Mouse (Mus musculus) lung, embryonic 14.5 days (tissue): ENCODE results near the gene Nucb2. TPM values are rescaled to one million over a fixed set of nuclear protein-coding genes. Genes with fewer than 3 reads are reported as not detected.

ENCODE experiments used
- ATAC-seq: fragments of 200-750 bp; cut with Nextera tagmentation; 2 replicates; pipeline ENCODE4 v1.8.0; 2017; ENCODE audit warnings: mild to moderate bottlenecking, moderate TSS enrichment, moderate library complexity; ENCODE audit not compliant: insufficient read depth
- DNase-seq: peaks from one replicate; pipeline ENCODE4 v3.0.0-alpha.2; 2015
- H3K27ac ChIP-seq: fragments of 300-500 bp; sonication (generic); 2 replicates; pipeline ENCODE4 v1.5.1; 2014; ENCODE audit warnings: low read depth, mild to moderate bottlenecking, moderate library complexity
- H3K27me3 ChIP-seq: fragments of 300-500 bp; sonication (generic); 2 replicates; pipeline ENCODE4 v1.6.1; 2014; ENCODE audit warnings: low read length, control low read depth; ENCODE audit not compliant: insufficient read depth
- H3K36me3 ChIP-seq: fragments of 300-500 bp; sonication (generic); 2 replicates; pipeline ENCODE4 v1.6.1; 2014; ENCODE audit warnings: control low read depth; ENCODE audit not compliant: insufficient read depth
- H3K4me1 ChIP-seq: fragments of 300-500 bp; sonication (generic); 2 replicates; pipeline ENCODE4 v1.6.1; 2014; ENCODE audit warnings: antibody characterized with exemption, control low read depth; ENCODE audit not compliant: insufficient read depth
- H3K4me2 ChIP-seq: fragments of 300-500 bp; sonication (generic); 2 replicates; pipeline ENCODE4 v1.6.1; 2014; ENCODE audit warnings: mild to moderate bottlenecking
- H3K4me3 ChIP-seq: fragments of 300-500 bp; sonication (generic); 2 replicates; pipeline ENCODE4 v1.5.1; 2014; ENCODE audit warnings: low read depth, low read length
- H3K9ac ChIP-seq: fragments of 300-500 bp; sonication (generic); 2 replicates; pipeline ENCODE4 v1.6.1; 2014
- H3K9me3 ChIP-seq: fragments of 300-500 bp; sonication (generic); 2 replicates; pipeline ENCODE4 v1.6.1; 2016; ENCODE audit warnings: low read depth, low read length, control low read depth
- CTCF ChIP-seq: IDR thresholded peaks from 2 replicates; pipeline ENCODE4 v1.5.1; 2016; ENCODE audit warnings: antibody characterized with exemption, low read depth
- WGBS: fragments of 180-500 bp; shearing (Covaris S2); extraction: QIAGEN DNeasy Blood & Tissue Kit; methylation state at CpG from one replicate; pipeline ENCODE4 v1.1.7; 2014; 5-methylcytosine and 5-hydroxymethylcytosine counted together
- polyA plus RNA-seq: library from polyadenylated mRNA; unstranded; fragments of >200 nt; fragmentation: Nextera tagmentation; extraction: Ambion mirVana; gene quantifications from 2 replicates; pipeline ENCODE4 v1.2.1, GENCODE M21; 2014

Nucb2 gene
- 16.8 and 20.2 TPM in 2 replicates for polyA plus RNA-seq

GRCm38 (mm10) chr7:116503879-116504817, at the start of gene Nucb2:
Gene Nucb2 (plus strand): TSS chr7:116504369.
- Histone ChIP-seq H3K36me3 (no peaks in the 10 kb centered on the region), H3K9ac (peak within 1 kb of the TSS; percentile 81), H3K27ac (peak within 1 kb of the TSS; percentile 34; the same call in 1 of the 2 replicates), H3K4me1 (no peaks in the 10 kb centered on the region), H3K27me3 (no peaks in the 10 kb centered on the region), H3K9me3 (no peaks in the 10 kb centered on the region), H3K4me3 (peak within 1 kb of the TSS; percentile 78), H3K4me2 (peak within 1 kb of the TSS; percentile 87)
- peak; percentile 99 for DNase-seq
- under 1% methylated on average over 50 of the region's 51 CpGs for WGBS
- ATAC-seq = peak; percentile 100
- TF ChIP-seq CTCF = peak; percentile 47

DNA sequence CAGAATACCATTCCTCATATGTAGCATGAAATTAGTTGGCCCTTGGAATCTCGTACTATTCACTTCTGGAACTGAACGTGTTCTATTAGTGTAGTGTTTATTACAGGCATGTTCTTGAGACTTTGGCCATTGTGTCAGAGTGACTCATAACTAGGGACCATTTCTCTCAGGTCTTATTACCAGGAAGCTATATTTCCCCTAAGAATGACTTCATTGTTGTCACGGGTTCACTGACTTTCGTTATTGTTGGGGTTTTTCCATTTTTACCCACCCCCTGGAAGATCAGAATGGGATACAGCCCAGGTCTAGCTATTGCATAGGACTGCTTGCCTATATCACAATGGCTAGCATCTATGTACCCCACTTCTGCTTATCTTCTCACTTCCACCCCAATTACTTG, 47.2 kb upstream of the Nucb2 start:
- H3K4me3 ChIP-seq = no peak overlapping the region
- H3K27ac ChIP-seq = no peak overlapping the region
- DNase-seq = no peak
- H3K36me3 ChIP-seq = no peaks in the 10 kb centered on the region
- 75% methylated on average over 4 of the region's 4 CpGs for WGBS
- H3K4me1 ChIP-seq = no peaks in the 10 kb centered on the region
- TF ChIP-seq CTCF = no peak
- no peak overlapping the region for H3K9ac ChIP-seq
- ATAC-seq = peak; percentile 28; the same call in 1 of the 2 replicates
- no peaks in the 10 kb centered on the region for H3K27me3 ChIP-seq
- no peak overlapping the region for H3K4me2 ChIP-seq
- no peaks in the 10 kb centered on the region for H3K9me3 ChIP-seq

- no peak for TF ChIP-seq CTCF
- H3K4me2 ChIP-seq = no peak overlapping the region
- no peak overlapping the region for H3K27ac ChIP-seq
- H3K36me3 ChIP-seq = no peaks in the 10 kb centered on the region
- 55% methylated on average over 6 of the region's 6 CpGs for WGBS
- H3K4me3 ChIP-seq = no peak overlapping the region
- H3K9ac ChIP-seq = no peak overlapping the region
- DNase-seq (peak; percentile 61), ATAC-seq (peak; percentile 31; the same call in 1 of the 2 replicates)
- H3K27me3 ChIP-seq = no peaks in the 10 kb centered on the region
- no peaks in the 10 kb centered on the region for H3K9me3 ChIP-seq
- H3K4me1 ChIP-seq = no peaks in the 10 kb centered on the region
Measured at GRCm38 (mm10) chr7:116457391-116457790, 46.8 kb upstream of the Nucb2 start.

DNA sequence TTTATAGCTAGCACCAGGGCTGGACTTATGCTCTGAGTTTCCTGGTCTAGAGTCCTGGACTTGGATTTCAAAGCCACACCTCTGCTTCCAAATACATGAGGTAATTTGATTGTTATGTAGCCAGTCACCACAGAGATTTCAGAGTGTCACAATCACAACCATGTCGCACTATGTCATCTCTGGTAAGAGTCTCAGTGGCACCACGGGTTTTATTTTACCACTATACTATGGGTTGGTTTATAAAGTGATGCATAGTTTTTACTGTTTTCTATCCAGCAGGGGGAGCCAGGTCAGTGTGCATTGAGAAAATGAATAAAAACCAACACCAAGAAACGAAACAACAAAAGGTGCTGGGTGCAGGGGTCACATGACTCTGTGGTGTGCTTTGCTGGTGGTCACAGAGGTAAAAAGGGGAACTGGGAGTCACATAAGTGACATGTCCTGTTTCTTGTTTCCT, 45.2 kb upstream of the Nucb2 start:
- peak; percentile 74 for DNase-seq
- Histone ChIP-seq H3K36me3 (no peaks in the 10 kb centered on the region), H3K4me2 (no peak overlapping the region), H3K9me3 (no peaks in the 10 kb centered on the region), H3K4me3 (no peak overlapping the region), H3K4me1 (no peaks in the 10 kb centered on the region), H3K27ac (no peak overlapping the region), H3K9ac (no peak overlapping the region), H3K27me3 (no peaks in the 10 kb centered on the region)
- TF ChIP-seq CTCF = peak; percentile 70
- 34% methylated on average over 3 of the region's 3 CpGs for WGBS
- no peak for ATAC-seq

GRCm38 (mm10) chr7:116462114-116462513, 42.1 kb upstream of the Nucb2 start:
- DNase-seq (peak; percentile 28), ATAC-seq (no peak)
- H3K27me3 ChIP-seq = no peaks in the 10 kb centered on the region
- H3K27ac ChIP-seq = no peak overlapping the region
- no peaks in the 10 kb centered on the region for H3K9me3 ChIP-seq
- no peaks in the 10 kb centered on the region for H3K4me1 ChIP-seq
- 39% methylated on average over 8 of the region's 8 CpGs for WGBS
- H3K36me3 ChIP-seq = no peaks in the 10 kb centered on the region
- no peak overlapping the region for H3K9ac ChIP-seq
- no peak for TF ChIP-seq CTCF
- no peak overlapping the region for H3K4me2 ChIP-seq
- no peak overlapping the region for H3K4me3 ChIP-seq

GRCm38 (mm10) chr7:116475836-116476235, 28.3 kb upstream of the Nucb2 start:
- DNase-seq = no peak
- no peaks in the 10 kb centered on the region for H3K27me3 ChIP-seq
- H3K27ac ChIP-seq = no peak overlapping the region
- no peaks in the 10 kb centered on the region for H3K4me1 ChIP-seq
- H3K4me2 ChIP-seq = no peak overlapping the region
- H3K4me3 ChIP-seq = no peak overlapping the region
- H3K9ac ChIP-seq = no peak overlapping the region
- H3K36me3 ChIP-seq = no peaks in the 10 kb centered on the region
- no peak for ATAC-seq
- H3K9me3 ChIP-seq = no peaks in the 10 kb centered on the region
- no peak for TF ChIP-seq CTCF

- no peaks in the 10 kb centered on the region for H3K36me3 ChIP-seq
- no peak overlapping the region for H3K4me3 ChIP-seq
- DNase-seq = no peak
- no peaks in the 10 kb centered on the region for H3K9me3 ChIP-seq
- no peak overlapping the region for H3K27ac ChIP-seq
- H3K27me3 ChIP-seq = no peaks in the 10 kb centered on the region
- H3K4me2 ChIP-seq = no peak overlapping the region
- TF ChIP-seq CTCF = no peak
- no peak for ATAC-seq
- WGBS = 76% methylated on average over 5 of the region's 5 CpGs
- no peak overlapping the region for H3K9ac ChIP-seq
- H3K4me1 ChIP-seq = no peaks in the 10 kb centered on the region
Measured at GRCm38 (mm10) chr7:116476264-116476663, 27.9 kb upstream of the Nucb2 start.
